Comparison of ENCODE assay signal across 12 mouse cellular contexts in genomic region chr4:47333541-47333940, GRCm38 (mm10).
"Had no signal": no experiment of that assay in that cellular context is flagged by ENCODE, and none has a peak within 500 bp of the region (broad histone marks: within the 10 kb centered on the region; RNA-seq: fewer than 3 reads in every experiment).

No protein-coding gene starts in this region.

- H3K9me3 ChIP-seq: intestine, embryonic 15.5 days; kidney, embryonic 15.5 days; limb, embryonic 10.5 days; liver, embryonic 15.5 days; lung, embryonic 15.5 days; midbrain, embryonic 10.5 days; neural tube, embryonic 12.5 days had no signal

- H3K9ac ChIP-seq: intestine, embryonic 15.5 days; kidney, embryonic 15.5 days; liver, embryonic 15.5 days; lung, embryonic 15.5 days; neural tube, embryonic 12.5 days had no signal

- ATAC-seq: intestine, embryonic 15.5 days had no signal

- H3K36me3 ChIP-seq: intestine, embryonic 15.5 days; kidney, embryonic 15.5 days; limb, embryonic 10.5 days; liver, embryonic 15.5 days; lung, embryonic 15.5 days; midbrain, embryonic 10.5 days; neural tube, embryonic 12.5 days had no signal

- H3K4me1 ChIP-seq: kidney, embryonic 15.5 days; limb, embryonic 10.5 days; liver, embryonic 15.5 days; midbrain, embryonic 10.5 days; neural tube, embryonic 12.5 days had no signal

- H3K27me3 ChIP-seq: intestine, embryonic 15.5 days; kidney, embryonic 15.5 days; lung, embryonic 15.5 days; neural tube, embryonic 12.5 days had no signal

- H3K4me2 ChIP-seq: intestine, embryonic 15.5 days; kidney, embryonic 15.5 days; liver, embryonic 11.5 days; liver, embryonic 15.5 days; lung, embryonic 15.5 days; neural tube, embryonic 12.5 days had no signal

- DNase-seq: kidney, adult 2 months; kidney, postnatal 36 days; midbrain, embryonic 14.5 days had no signal

- H3K27ac ChIP-seq: intestine, embryonic 15.5 days; kidney, embryonic 15.5 days; limb, embryonic 10.5 days; liver, embryonic 15.5 days; lung, embryonic 15.5 days; midbrain, embryonic 10.5 days; neural tube, embryonic 12.5 days; stomach, postnatal 0 days had no signal

- H3K4me3 ChIP-seq: intestine, embryonic 15.5 days; kidney, embryonic 15.5 days; limb, embryonic 10.5 days; liver, embryonic 15.5 days; lung, embryonic 15.5 days; midbrain, embryonic 10.5 days; neural tube, embryonic 12.5 days had no signal
